Mouse (Mus musculus): ENCODE measurements at regions not wholly inside any gene's neighbourhood (a gene's known extent, or its start where the extent isn't known, plus 50 kb on each side); places are given as distances from the start of the nearest gene placed in this dataset.
"Not testable (repeated sequence)": the region's sequence is repeated elsewhere in the genome, so short reads cannot be mapped to it uniquely, and the experiment has no call there.

DNA sequence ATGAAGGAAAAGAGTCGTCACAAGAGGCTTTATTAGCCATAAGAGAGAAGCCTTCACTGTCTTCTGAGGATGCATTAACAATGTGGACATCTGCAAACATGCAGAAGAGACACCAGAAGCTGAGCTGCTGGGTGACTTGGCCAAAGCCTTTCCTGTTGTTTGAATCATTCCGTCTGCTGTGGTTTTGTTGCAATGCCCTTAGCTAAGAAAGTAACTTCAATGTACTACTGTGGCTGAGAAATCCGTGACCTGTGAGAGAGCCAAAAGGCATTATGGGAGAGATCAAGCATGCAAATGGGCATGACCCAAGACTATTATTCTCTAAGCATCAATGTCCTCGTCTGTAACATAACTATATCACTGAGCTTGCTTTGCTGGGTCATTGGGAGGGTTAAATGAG, 132.7 kb upstream of the Mon1b start:
- no peaks in the 10 kb centered on the region for H3K9me3 ChIP-seq (ENCODE audit: low read length)
- no peaks in the 10 kb centered on the region for H3K36me3 ChIP-seq (ENCODE audit: insufficient read depth, low read length)
- DNase-seq (ENCODE audit: low spot score) (peak; percentile 43), ATAC-seq (no peak)
- no peak overlapping the region for H3K27ac ChIP-seq (ENCODE audit: low read length)
- H3K9ac ChIP-seq (replicated peaks; ENCODE audit: low read depth), result no peak overlapping the region
- no peak overlapping the region for H3K4me3 ChIP-seq (ENCODE audit: low read depth, low read length)
- H3K27me3 ChIP-seq (replicated peaks; ENCODE audit: insufficient read depth, low read length), result no peaks in the 10 kb centered on the region
- H3K4me1 ChIP-seq (ENCODE audit: insufficient read depth, low read depth, low read length), result no peaks in the 10 kb centered on the region
- WGBS, result 51% methylated on average over 4 of the region's 4 CpGs
- no peak overlapping the region for H3K4me2 ChIP-seq (replicated peaks; ENCODE audit: low read depth, low read length)
- TF ChIP-seq EP300 (IDR thresholded peaks at IDR 0.05) (no peak), CTCF (IDR thresholded peaks at IDR 0.05) (no peak)

DNA sequence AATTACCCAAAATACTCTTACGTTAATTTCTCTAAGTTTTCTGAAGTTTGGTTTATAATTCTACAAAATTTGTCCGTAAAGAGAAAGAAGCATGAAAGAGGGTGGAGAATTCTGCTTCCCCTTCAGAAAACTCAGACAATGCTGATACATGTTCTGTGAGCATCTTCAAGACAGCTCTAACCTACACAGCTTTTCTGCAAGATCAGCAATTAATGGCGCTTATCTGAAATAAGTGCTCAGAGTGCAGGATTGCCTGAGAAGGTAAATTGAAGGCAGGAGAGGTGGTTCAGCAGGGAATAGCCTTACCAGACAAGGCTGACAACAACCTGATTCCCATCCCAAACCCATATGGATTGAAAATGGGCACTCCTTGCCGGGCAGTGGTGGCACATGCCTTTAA, 122.5 kb upstream of the Mon1b start:
- Histone ChIP-seq H3K27ac (ENCODE audit: low read length) (no peak overlapping the region), H3K4me2 (replicated peaks; ENCODE audit: low read depth, low read length) (no peak overlapping the region), H3K27me3 (replicated peaks; ENCODE audit: insufficient read depth, low read length) (no peaks in the 10 kb centered on the region), H3K36me3 (ENCODE audit: insufficient read depth, low read length) (no peaks in the 10 kb centered on the region), H3K9me3 (ENCODE audit: low read length) (no peaks in the 10 kb centered on the region), H3K4me3 (ENCODE audit: low read depth, low read length) (no peak overlapping the region), H3K9ac (replicated peaks; ENCODE audit: low read depth) (no peak overlapping the region), H3K4me1 (ENCODE audit: insufficient read depth, low read depth, low read length) (no peaks in the 10 kb centered on the region)
- ATAC-seq (no peak), DNase-seq (ENCODE audit: low spot score) (no peak)
- no peak for TF ChIP-seq EP300 (IDR thresholded peaks at IDR 0.05)
- TF ChIP-seq CTCF (IDR thresholded peaks at IDR 0.05), result no peak
- 89% methylated on average over 4 of the region's 4 CpGs for WGBS

- no peaks in the 10 kb centered on the region for H3K27me3 ChIP-seq (replicated peaks; ENCODE audit: insufficient read depth, low read length)
- WGBS, result 54% methylated on average over 14 of the region's 14 CpGs
- no peak overlapping the region for H3K4me3 ChIP-seq (ENCODE audit: low read depth, low read length)
These were observed 121.3 kb upstream of the Mon1b start for GRCm38 (mm10) chr8:113513886-113514730.

DNA sequence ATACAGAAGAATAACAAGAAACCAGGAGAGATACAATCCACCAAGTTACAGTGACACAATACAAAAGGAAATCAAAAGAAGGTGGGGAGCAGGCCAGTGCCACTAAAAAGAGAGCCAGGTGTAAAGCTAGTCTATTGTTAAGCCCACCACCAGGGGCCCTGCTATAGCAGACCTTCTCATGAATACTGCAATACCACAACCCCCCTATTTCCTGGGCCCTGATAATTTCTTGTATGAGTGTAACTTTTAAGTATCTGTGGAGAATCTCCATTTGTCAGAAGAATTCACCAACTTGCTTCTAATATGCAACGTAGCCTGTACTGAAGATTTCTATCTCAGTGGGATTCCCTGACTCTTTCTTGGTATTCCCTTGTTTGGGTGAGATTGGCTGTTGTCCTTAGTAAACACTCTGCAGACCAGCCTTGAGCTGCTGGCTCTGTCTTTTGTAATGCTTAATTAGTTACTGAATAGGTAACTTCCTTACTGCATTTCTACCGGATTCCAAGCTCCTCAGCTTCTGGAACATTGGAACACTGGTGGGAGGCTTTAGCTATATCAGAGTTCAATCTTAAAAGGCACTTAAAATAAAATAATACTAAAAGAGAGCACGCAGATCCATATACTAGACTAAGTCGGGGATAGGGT, 120.5 kb upstream of the Mon1b start:
- H3K4me1 ChIP-seq (ENCODE audit: insufficient read depth, low read depth, low read length); H3K27ac ChIP-seq (ENCODE audit: low read length); H3K9me3 ChIP-seq (ENCODE audit: low read length); ATAC-seq; H3K4me3 ChIP-seq (ENCODE audit: low read depth, low read length); H3K9ac ChIP-seq (replicated peaks; ENCODE audit: low read depth); H3K27me3 ChIP-seq (replicated peaks; ENCODE audit: insufficient read depth, low read length); H3K4me2 ChIP-seq (replicated peaks; ENCODE audit: low read depth, low read length); H3K36me3 ChIP-seq (ENCODE audit: insufficient read depth, low read length); DNase-seq (ENCODE audit: low spot score): not testable (repeated sequence)
- 70% methylated on average over 4 of the region's 4 CpGs for WGBS

More at GRCm38 (mm10) chr8:113513886-113514730, 121.3 kb upstream of the Mon1b start:
- no peaks in the 10 kb centered on the region for H3K4me1 ChIP-seq (ENCODE audit: insufficient read depth, low read depth, low read length)
- H3K4me2 ChIP-seq (replicated peaks; ENCODE audit: low read depth, low read length), result no peak overlapping the region
- TF ChIP-seq EP300 (IDR thresholded peaks at IDR 0.05) (no peak), CTCF (IDR thresholded peaks at IDR 0.05) (no peak)
- no peak overlapping the region for H3K27ac ChIP-seq (ENCODE audit: low read length)
- no peaks in the 10 kb centered on the region for H3K9me3 ChIP-seq (ENCODE audit: low read length)
- ATAC-seq, result no peak
- DNase-seq (ENCODE audit: low spot score), result no peak
- no peak overlapping the region for H3K9ac ChIP-seq (replicated peaks; ENCODE audit: low read depth)
- no peaks in the 10 kb centered on the region for H3K36me3 ChIP-seq (ENCODE audit: insufficient read depth, low read length)

- Histone ChIP-seq H3K36me3 (ENCODE audit: insufficient read depth, low read length) (no peaks in the 10 kb centered on the region), H3K9ac (replicated peaks; ENCODE audit: low read depth) (no peak overlapping the region), H3K9me3 (ENCODE audit: low read length) (no peaks in the 10 kb centered on the region), H3K4me3 (ENCODE audit: low read depth, low read length) (no peak overlapping the region), H3K4me2 (replicated peaks; ENCODE audit: low read depth, low read length) (no peak overlapping the region), H3K4me1 (ENCODE audit: insufficient read depth, low read depth, low read length) (no peaks in the 10 kb centered on the region), H3K27me3 (replicated peaks; ENCODE audit: insufficient read depth, low read length) (no peaks in the 10 kb centered on the region), H3K27ac (ENCODE audit: low read length) (no peak overlapping the region)
- TF ChIP-seq EP300 (IDR thresholded peaks at IDR 0.05), result no peak
- TF ChIP-seq CTCF (IDR thresholded peaks at IDR 0.05), result no peak
- DNase-seq (ENCODE audit: low spot score), result no peak
- 73% methylated on average over 7 of the region's 7 CpGs for WGBS
- no peak for ATAC-seq
These were observed 119.2 kb upstream of the Mon1b start for GRCm38 (mm10) chr8:113516176-113516575.

GRCm38 (mm10) chr8:113517912-113518311, 117.5 kb upstream of the Mon1b start:
- Histone ChIP-seq H3K4me2 (replicated peaks; ENCODE audit: low read depth, low read length) (no peak overlapping the region), H3K27me3 (replicated peaks; ENCODE audit: insufficient read depth, low read length) (no peaks in the 10 kb centered on the region), H3K36me3 (ENCODE audit: insufficient read depth, low read length) (no peaks in the 10 kb centered on the region), H3K27ac (ENCODE audit: low read length) (no peak overlapping the region), H3K9me3 (ENCODE audit: low read length) (no peaks in the 10 kb centered on the region), H3K4me1 (ENCODE audit: insufficient read depth, low read depth, low read length) (no peaks in the 10 kb centered on the region), H3K9ac (replicated peaks; ENCODE audit: low read depth) (no peak overlapping the region), H3K4me3 (ENCODE audit: low read depth, low read length) (no peak overlapping the region)
- TF ChIP-seq EP300 (IDR thresholded peaks at IDR 0.05), result no peak
- no peak for TF ChIP-seq CTCF (IDR thresholded peaks at IDR 0.05)
- DNase-seq (ENCODE audit: low spot score), result no peak
- ATAC-seq, result no peak
- 76% methylated on average over 1 of the region's 1 CpGs for WGBS

Data from lung, postnatal 0 days (tissue).